Mouse (Mus musculus) limb, embryonic 10.5 days (tissue): ENCODE measurements around the gene Cbx7. TPM values are rescaled to one million over a fixed set of nuclear protein-coding genes. Genes with fewer than 3 reads are reported as not detected.

ENCODE experiments used
- microRNA-seq: library from miRNA; unstranded; fragments of <30 nt; microRNA quantifications from one replicate; pipeline ENCODE4, GENCODE M21; 2017
- polyA plus RNA-seq: library from polyadenylated mRNA; unstranded; fragments of >200 nt; fragmentation: Nextera tagmentation; extraction: Ambion mirVana; gene quantifications from 2 replicates; pipeline ENCODE4 v1.2.1, GENCODE M21; 2016

Cbx7 gene
- polyA plus RNA-seq, 1 experiment from 2014 or later: 1.3 TPM

Small RNA genes within 50 kb of the gene (microRNA-seq; reads per million reads assigned to microRNA genes)
- gene Mir7213: 1.8 reads per million

Other genes with a start within 250 kb of the Cbx7 start
- gene Sun2, start 228.6 kb downstream of the Cbx7 start, polyA plus RNA-seq: 2.8 and 3.8 TPM in 2 replicates
- gene Dnal4, start 193.3 kb downstream of the Cbx7 start, polyA plus RNA-seq: 62.2 and 70.4 TPM in 2 replicates
- gene Nptxr, start 166.4 kb downstream of the Cbx7 start, polyA plus RNA-seq: 0.55 and 0.65 TPM in 2 replicates
- gene Npcd, start 136.9 kb downstream of the Cbx7 start, polyA plus RNA-seq: not detected in 2 replicates
- 15.5 and 18.2 TPM in 2 replicates for gene Cbx6, start 136.4 kb downstream of the Cbx7 start, polyA plus RNA-seq
- gene Apobec3, start 79.5 kb downstream of the Cbx7 start, polyA plus RNA-seq: 5.9 and 9.4 TPM in 2 replicates
- gene Pdgfb, start 43.9 kb upstream of the Cbx7 start, polyA plus RNA-seq: 1.5 and 2.0 TPM in 2 replicates
- 1.4 and 3.2 TPM in 2 replicates for gene Syngr1, start 120.2 kb upstream of the Cbx7 start, polyA plus RNA-seq
- gene Rpl3, start 120.7 kb upstream of the Cbx7 start, polyA plus RNA-seq: 1,077 and 1,189 TPM in 2 replicates
- gene Tab1, start 162.0 kb upstream of the Cbx7 start, polyA plus RNA-seq: 41.8 and 52.4 TPM in 2 replicates
- 4.0 and 5.3 TPM in 2 replicates for gene Mgat3, start 202.6 kb upstream of the Cbx7 start, polyA plus RNA-seq